Mouse (Mus musculus): ENCODE measurements at regions not wholly inside any gene's neighbourhood (a gene's known extent, or its start where the extent isn't known, plus 50 kb on each side); places are given as distances from the start of the nearest gene placed in this dataset.

DNA sequence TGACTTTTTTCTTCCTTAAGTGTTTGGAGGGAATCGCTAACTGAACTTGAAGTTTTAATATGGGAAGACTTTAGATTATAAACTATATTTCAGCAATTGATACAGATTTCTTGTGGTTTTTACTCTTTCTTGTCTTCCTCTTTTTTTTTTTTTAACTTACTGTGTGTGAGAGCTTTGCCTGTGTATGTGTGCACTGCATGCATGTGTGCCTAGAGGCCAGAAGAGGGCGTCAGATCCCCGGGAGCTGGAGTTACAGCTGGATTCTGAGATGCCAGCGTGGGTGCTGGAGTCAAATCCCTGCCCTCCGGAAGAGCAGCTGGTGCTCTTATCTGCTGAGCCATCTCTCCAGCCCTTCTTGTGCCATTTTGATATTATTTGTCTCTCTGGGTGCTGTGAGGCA, 129.6 kb downstream of the Trim33 start:
- DNase-seq (ENCODE audit: low spot score in 2 of 2): no peak
- intact Hi-C loops (cut with DNase I): no loop called here

DNA sequence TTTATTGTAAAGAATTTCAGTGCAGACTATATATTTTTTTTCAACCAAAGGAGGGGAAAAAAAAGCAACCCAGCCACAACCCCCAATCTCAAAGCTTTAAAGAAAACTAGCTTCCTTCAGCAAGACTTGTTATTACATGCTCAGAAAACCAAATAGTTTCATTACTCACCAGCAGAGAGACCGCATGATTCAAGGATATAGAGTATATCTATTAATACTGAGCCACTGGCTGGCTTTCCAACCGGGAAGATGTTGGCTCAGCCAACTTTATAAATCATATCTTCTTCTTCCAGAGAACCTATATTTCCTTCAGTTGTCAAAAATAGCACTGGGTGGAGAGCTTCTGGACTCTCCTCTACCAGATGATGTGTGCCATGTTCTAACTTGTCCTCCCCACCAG, 133.2 kb downstream of the Trim33 start:
- intact Hi-C loops (cut with DNase I): no loop called here
- no peak for DNase-seq (ENCODE audit: low spot score in 2 of 2)

DNA sequence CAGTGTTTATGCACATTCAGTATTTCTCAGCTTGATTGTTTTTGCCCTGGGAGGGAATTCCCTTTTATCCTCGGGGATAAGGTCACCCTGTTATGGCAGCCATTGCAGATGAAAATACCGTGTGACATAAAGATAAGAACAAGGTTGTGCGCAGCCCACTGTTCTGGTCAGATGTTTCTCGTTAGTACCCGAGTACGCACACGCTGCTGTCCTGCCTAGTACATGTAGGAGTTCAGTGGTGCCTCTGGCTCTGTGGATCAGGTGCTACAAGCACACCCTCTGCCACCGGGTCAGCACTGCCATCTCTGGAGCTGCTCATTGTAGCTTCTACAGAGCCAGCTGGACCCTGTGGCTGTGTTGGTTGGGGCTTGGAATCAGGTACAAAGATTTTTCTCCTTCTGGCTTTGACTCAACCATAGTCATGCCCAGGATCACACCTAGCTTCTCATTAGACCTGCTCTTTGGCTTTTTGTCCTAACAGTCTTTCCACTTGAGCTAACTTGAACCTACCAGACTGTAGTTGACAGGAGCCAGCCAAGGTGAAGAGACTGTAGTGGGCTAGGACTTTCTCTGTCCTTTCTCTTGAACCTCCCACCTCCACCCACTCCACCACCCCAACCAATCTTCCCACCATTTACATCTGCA, 136.1 kb downstream of the Trim33 start:
- DNase-seq (ENCODE audit: low spot score in 2 of 2): no peak
- intact Hi-C loops (cut with DNase I): no loop called here

DNA sequence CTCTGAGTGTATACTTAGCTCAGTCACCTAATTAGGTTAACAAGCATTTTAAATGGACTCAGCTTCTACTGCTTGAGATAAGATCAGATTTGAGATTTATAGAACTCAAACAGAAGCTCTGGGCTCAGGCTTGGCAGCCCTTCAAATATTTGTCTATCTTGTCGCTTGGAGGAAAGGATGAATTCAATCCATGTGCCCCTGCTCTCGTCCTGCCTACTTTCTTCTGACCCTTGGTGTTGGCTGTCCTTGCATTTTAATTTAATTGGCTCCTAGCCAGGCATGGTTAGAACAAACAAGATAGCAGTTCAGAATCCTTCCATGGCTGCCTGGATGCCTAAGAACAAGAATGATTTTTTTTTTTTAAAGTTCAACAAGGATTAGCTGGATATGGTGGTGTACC, 137.2 kb downstream of the Trim33 start:
- intact Hi-C loops (cut with DNase I): no loop called here
- no peak for DNase-seq (ENCODE audit: low spot score in 2 of 2)

DNA sequence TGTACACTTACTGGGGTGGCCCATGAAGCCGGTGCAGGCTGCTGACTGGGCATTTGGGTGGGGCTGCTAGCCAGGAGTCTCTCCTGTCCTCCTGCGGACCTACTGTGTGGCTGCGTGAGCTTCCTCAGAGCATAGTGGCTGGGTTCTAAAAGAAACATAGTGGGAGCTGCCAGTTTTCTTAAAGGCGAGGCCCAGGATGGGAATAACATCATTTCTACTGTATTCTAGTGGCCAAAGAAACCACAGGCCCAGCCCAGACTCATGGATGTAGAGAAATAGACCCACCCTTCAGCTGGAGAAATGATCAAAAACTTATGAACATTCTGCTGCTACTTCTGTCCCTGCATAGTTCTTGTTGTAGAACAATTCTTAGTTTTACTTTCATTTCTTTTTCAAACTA, 138.7 kb downstream of the Trim33 start:
- intact Hi-C loops (cut with DNase I): no loop called here
- DNase-seq (ENCODE audit: low spot score in 2 of 2): no peak

DNA sequence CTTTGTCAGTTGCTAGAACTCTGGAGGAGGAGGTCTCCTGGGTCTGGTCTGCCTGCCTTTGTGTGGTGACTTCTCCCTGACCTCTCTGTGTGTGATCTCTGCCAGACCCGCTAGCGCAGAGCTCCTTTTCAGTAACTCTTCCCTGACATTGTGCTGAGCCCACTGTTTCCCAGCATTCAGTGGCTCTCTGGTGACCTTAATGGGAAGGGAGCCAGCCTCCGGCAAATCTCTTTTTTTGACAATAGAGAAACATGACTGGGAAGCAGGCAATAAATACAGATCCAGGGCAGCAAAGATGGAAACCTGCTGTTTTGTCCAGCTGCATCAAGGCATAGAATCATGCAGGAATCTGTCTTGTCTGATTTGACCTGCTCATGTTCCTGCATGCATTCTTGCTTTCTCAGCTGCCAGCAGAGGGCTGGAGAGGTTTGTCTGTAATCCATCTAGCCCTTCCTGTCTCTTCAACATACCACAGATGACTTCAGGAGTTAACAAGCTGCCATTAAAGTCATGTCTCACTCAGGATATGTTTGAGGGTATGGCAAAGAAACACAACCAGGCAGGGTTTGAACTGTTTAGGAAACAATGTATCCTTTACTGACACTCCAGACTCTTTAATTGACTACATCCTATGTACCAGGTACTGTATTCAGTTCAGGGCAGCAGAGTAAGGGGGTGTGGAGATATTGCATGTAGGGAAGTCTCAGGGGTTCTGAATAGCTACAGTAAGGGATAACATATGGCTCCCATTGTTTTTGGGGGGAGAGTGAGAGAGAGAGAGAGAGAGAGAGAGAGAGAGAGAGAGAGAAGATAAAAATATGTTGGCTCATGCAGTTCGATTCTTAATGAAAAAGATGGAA, 140.9 kb downstream of the Trim33 start:
- DNase-seq (ENCODE audit: low spot score in 2 of 2): no peak
- intact Hi-C loops (cut with DNase I): no loop called here

DNA sequence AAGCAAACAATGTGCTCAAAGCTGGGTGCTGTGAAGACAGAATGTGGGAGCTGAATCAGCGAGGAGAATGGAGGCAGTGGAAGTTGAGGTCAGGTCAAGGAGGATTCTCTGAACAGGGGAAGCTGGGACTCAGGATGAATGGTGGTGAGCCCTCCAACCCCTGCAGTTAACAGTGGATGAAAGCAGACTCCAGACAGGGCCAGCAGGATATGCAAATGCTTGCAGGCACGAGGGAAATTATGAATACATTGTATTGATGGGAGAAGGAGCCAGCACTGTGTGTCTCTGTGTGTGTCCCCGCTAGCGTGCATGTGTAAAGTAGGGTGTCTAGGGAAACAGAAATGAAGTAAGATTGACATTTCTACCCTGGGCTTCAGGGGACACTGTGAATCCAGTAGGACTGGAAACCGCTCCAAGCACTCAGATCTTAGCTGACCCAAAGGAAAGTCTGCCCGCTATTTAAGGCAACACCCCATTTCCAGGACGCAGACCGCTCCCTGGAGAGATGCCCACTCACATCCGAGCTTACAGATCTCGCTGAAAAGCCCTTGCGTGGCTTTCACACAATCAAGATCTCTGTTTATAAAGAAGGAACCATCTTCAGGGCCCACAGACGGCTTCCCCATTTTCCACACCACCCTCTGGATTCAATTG, 141.7 kb downstream of the Trim33 start:
- intact Hi-C loops (cut with DNase I): no loop called here
- no peak for DNase-seq (ENCODE audit: low spot score in 2 of 2)

DNA sequence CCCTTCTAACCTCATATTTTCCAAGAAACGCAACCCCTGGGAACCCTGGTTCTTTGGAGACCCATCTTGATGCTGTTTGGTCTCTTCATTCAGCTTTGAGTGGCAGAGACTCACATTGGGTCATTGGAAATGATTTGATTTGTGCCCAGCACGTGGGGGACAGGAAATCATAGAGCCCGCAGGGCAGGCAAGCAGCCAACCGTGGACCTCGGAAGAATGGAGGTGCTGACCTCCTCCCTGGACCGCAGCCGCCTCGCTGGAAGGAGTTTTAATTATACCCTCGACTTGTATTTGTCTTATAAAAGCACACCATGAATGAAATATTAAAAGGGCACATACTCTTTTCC, 142.2 kb downstream of the Trim33 start:
- intact Hi-C loops (cut with DNase I): no loop called here
- DNase-seq (ENCODE audit: low spot score in 2 of 2): no peak

DNA sequence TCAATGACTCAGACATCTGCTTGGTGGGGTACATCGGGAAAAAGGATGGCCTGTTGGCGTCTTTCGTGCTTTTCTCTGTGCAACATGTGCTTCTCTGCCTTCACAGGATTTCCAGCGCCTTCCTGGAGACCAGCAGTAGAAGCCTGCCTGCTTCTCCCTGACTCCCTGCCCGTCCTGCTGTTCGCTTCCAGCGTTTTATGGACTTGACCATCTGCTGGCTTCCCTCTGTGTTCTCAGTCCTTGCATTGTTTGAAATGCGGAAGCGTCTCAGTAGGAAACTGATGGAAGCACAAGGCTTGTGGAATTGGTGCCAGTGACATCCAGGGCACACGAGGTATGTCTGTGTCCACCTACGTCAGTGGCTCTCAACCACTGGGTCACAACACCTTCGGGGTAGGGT, 143.7 kb downstream of the Trim33 start:
- intact Hi-C loops (cut with DNase I): no loop called here
- DNase-seq (ENCODE audit: low spot score in 2 of 2): no peak

DNA sequence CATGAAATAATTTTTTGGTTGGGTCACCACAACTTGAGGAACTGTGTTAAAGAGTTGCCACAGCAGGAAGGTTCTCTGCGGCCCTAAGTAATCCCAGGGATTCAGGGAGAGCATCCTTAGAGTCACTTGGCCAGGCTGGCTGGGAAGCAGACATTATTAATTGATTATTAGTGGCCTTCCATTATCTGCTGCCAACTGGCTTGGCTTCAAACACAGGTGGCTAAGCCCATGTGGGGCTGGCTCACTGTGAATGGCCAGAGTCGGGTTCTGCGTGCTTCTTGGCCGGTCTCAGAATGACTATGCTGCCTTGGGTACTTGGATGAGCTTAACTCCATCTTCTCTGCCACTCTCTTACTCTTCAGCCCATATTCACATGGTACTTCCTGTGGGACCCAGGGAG, 144.2 kb downstream of the Trim33 start:
- DNase-seq (ENCODE audit: low spot score in 2 of 2): no peak
- intact Hi-C loops (cut with DNase I): no loop called here

DNA sequence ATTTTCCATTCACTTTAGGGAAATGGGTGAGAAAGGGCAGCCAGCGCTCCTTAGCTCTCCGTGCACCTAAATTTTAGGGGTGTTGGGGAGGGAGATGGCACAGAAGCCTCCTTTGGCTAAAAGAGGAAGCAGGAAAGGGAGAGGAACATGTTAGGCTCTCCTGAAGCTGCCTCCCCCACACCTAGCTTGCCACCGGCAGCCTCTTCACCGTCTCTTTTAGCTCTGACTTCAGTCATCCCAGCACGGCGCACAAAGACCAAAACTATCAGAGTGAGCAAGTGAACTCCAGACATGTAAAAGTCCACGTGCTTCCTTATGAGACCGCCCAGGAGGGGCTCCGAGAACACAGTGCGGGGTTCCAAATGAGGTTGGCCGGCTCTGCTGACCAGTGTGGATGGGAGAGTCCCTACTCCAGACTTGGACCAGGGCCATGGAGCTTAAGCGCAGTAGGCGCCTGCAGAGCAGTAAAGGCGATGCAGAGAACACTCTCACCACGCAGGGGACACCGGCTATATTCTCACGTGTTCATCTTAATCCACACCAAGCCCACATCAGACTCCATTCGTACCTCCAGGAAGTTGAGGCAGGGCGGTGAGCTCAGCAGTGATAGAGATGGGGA, 146.8 kb downstream of the Trim33 start:
- intact Hi-C loops (cut with DNase I): no loop called here
- no peak for DNase-seq (ENCODE audit: low spot score in 2 of 2)

DNA sequence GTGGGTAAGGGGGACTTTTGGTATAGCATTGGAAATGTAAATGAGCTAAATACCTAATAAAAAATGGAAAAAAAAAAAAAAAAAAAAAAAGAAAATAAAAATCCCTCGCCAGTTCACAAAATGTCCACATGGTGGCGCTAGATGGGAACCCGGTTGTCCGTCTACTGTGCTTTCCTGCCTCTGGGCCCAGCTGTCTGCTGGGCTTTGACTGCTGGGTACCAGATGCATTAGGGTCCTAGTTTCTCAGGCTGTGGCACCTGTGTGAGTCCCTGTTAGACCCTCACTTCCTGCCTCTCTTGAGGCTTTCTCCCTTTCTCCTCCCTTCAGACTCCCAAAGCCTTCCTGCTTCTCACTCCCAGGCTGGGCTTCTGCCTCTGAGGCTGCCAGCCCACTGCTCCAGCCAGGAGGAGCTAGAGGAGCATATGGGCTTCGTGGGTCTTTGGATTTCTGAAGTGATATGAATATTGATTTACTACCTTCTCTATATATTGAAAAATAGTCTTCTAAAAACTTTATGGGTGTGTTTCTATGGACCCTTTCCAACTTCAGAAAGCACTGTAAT, 145.7 kb upstream of the Syt6 start:
- no peak for DNase-seq (ENCODE audit: low spot score in 2 of 2)
- intact Hi-C loops (cut with DNase I): no loop called here

DNA sequence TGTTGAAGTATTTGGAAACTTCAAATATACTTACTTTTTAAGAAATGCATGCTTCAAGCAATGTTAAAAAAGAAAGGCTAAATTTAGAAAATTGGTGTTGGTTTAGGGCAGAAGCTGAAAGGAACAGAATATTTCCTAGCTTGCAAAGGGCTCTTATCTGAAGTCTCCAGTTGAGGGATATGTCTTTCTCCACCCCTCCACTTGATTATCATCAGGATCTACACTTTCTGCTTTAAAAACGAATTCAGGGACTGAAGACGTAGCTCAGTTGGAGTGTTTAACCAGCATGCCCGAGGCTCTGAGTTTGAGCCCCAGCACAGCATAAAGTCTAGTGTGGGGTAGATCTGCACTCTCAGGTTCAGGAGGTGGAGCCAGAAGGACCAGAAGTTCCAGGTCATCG, 144.9 kb upstream of the Syt6 start:
- intact Hi-C loops (cut with DNase I): loop anchor here (5.0 kb wide), 1 partner anchor 307 kb away; the partner anchor contains the start of genes Gm10964 and Olfml3
- no peak for DNase-seq (ENCODE audit: low spot score in 2 of 2)

DNA sequence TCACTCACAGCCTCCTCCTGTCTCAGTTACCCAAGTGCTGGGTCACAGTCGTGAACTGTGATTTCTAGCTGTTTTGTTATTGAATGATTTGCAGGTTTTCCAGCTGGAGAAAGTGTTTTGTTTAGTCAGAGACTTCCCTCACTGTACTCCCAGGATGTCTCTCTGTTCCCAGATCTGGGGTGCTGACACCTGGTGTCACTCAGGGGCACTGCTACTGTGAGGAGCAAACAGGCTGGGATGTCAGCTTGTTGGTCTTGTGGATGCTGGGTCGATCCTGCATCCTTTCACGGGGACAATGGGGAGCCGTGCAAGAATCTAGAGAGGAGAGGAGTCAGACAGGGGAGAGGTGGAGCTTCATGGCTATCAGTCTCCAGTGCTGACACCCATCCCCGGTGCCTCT, 142.8 kb upstream of the Syt6 start:
- intact Hi-C loops (cut with DNase I): loop anchor here (5.0 kb wide), 1 partner anchor 305 kb away; the partner anchor contains the start of genes Gm10964 and Olfml3
- DNase-seq (ENCODE audit: low spot score in 2 of 2): no peak

DNA sequence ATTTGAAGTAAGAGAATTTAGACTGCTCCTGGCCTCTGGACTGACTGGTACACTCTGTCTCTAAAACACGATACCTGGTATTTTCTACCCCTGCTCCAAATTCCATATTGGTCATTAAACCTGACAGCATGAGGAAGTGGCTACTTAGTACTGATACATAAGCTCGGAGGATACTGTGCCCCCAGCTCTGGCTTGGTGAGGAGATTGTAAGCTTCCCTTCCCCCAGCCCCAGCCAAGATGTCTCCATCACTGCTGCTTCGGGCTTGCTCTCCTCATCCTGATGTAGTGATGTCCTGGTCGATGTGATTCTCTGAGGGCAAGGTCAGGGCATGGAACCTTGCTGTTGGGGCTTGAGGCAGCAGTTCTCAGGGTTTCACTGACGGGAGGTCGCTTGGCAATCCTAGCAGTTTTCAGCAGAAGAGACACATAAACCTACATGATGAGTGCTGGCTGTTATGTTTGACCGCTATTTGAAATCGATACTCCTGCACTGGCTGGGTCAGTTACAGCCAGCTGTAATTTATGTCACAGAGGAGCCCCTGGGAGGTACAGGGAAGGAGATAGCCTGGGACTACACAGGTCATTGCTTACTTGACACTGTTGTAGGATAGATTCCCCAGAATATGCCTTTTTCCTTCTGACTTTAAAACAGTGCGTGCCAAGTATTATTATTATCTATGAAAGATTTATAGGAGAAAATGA, 138.0 kb upstream of the Syt6 start:
- no peak for DNase-seq (ENCODE audit: low spot score in 2 of 2)
- intact Hi-C loops (cut with DNase I): no loop called here

DNA sequence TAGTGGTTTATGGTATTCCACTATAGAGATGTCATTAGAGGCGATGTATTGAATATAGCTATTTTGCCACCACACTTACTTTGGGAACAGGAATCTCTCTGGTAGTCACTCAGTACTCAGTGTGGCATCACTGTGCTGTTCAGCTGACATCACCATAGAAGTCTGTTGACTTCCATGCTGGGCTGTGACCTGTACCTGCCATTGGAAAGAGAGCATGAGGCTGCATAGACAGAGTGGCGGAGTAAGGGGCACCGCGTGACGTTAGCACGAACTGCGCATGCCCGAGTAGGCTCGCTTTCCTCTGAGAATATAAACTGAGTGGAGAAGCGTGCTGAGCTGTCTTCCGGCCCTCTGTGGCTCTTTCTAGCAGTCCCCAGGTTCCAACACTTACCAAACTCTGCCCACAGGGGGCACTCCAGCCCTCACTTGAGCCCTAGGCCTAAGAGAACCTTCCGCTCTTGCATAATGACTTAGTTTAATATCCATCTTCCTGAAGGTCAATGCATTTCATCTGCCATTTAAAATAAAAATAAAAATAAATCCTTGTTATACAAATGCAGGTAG, 136.2 kb upstream of the Syt6 start:
- intact Hi-C loops (cut with DNase I): no loop called here
- DNase-seq (ENCODE audit: low spot score in 2 of 2): peak; percentile 20 to 36

DNA sequence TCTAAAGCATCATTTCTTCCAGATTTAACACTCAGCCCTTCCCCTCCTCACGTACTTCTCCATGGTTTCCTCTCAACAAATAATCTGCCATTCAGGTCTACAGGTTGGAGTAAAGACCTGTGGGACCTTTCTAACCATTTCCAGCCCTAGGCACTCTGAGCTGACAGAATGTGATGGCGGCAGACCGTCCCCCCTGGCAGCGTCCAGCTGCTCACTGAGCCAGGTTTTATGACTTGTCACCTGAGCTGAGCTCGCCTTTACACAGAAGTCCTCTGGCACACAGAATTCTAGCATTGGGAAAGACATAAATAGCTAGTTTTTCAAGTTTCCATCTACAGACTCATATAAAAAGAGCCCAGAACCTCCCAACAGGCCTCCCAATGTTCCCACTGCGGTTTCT, 131.8 kb upstream of the Syt6 start:
- intact Hi-C loops (cut with DNase I): no loop called here
- DNase-seq (ENCODE audit: low spot score in 2 of 2): no peak

DNA sequence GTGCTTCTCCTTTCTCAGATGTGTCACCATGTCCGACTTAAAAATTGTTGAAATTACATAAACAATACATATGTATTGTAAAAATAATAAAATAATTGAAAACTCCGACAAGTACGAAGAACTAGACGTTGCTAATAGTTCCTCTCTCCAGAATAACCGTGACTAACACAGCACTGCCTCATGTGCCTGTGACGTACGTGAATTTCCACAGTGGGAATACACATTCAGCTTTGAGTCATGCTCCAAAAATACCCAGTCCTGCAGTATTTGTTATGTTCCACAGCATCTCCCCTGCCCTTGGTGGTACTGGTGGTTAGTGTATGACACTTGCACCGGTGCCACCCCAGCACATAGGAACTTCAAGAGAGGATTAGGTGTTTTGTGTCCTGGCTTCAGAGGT, 129.2 kb upstream of the Syt6 start:
- DNase-seq (ENCODE audit: low spot score in 2 of 2): no peak
- intact Hi-C loops (cut with DNase I): no loop called here

DNA sequence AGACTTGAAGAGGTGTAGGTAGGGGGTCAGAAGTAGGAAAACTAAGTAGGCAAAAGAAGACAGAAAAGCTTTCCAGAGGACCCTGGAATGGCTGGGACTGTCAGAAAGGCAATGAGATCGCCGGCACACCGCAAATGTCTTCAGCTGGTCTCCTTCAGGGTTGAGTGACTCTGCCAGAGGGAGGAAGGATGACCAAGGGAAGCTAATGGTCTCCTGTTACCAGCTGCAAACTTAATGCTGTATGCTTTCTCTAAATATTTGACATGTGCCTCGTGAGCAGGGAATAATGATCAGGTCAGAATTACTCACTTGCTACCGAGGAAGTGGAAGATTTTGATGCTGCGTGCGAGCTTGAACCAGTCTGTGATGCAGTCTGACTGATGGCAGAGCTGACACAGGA, 125.2 kb upstream of the Syt6 start:
- intact Hi-C loops (cut with DNase I): no loop called here

More for the DNA sequence above, 125.2 kb upstream of the Syt6 start:
- no peak for DNase-seq (ENCODE audit: low spot score in 2 of 2)
